7 mouse cellular contexts compared by ENCODE assay signal in genomic region chr11:59525237-59525636, GRCm38 (mm10). TPM values are rescaled to one million over a fixed set of nuclear protein-coding genes. Genes with fewer than 3 reads are reported as not detected.
DNase-seq lines count a peak whose midpoint lies in the region; ATAC-seq lines count a peak whose summit lies in the region.

No protein-coding gene starts in this region.

- intact Hi-C loops in heart, postnatal 10 days (cut with DNase I): loop anchor here (1.0 to 10.0 kb wide), 3 partner anchors 44 to 220 kb away; no protein-coding TSS in a partner anchor

- ATAC-seq in megakaryocyte progenitor cell, adult 5-6 weeks (replicated peaks; ENCODE audit: poor library complexity): peak; percentile 92

- peak; percentile 94 for DNase-seq in ES-CJ7 (ENCODE audit: low read depth, low spot score)
- peak; percentile 74 to 92 for DNase-seq in adrenal gland, adult (ENCODE audit: inconsistent age in 2 of 2, low spot score in 1 of 2)
- DNase-seq in embryo, embryonic 10 days (ENCODE audit: low spot score): peak; percentile 86
- DNase-seq in heart, postnatal 10 days: peak; percentile 84 to 89
- peak; percentile 88 to 89 for DNase-seq in layer of hippocampus, postnatal 10 days (ENCODE audit: low spot score in 2 of 2)
- peak; percentile 22 for DNase-seq in spleen, adult 12 weeks (ENCODE audit: low spot score)

RNA-seq across cellular contexts. Expression of gene Zkscan17, which starts 1.3 kb away (rescaled TPM):
- total RNA-seq in heart, postnatal 10 days (2021): 10 to 100 TPM; 21.9 to 25.1 TPM
- total RNA-seq in layer of hippocampus, postnatal 10 days (2021): 10 to 100 TPM; 13.1 to 15.1 TPM
- 15.6 and 15.7 TPM in 2 replicates for total RNA-seq in megakaryocyte progenitor cell, adult 5-6 weeks (2015)
- 12.7 and 13.7 TPM in 2 replicates for total RNA-seq in megakaryocyte progenitor cell, adult 5-6 weeks (2017)

RNA-seq across cellular contexts. Expression of gene Nlrp3, which starts 16.1 kb away (rescaled TPM):
- under 1 TPM; 0.19 to 0.64 TPM for total RNA-seq in heart, postnatal 10 days (2021)
- 1 to 10 TPM; 1.0 TPM for total RNA-seq in layer of hippocampus, postnatal 10 days (2021)
- total RNA-seq in megakaryocyte progenitor cell, adult 5-6 weeks (2015): 3.0 and 6.9 TPM in 2 replicates
- total RNA-seq in megakaryocyte progenitor cell, adult 5-6 weeks (2017): 5.5 and 8.5 TPM in 2 replicates

RNA-seq across cellular contexts. Expression of gene Olfr222, which starts 50.8 kb away (rescaled TPM):
- not detected for total RNA-seq in heart, postnatal 10 days (2021)
- total RNA-seq in layer of hippocampus, postnatal 10 days (2021): not detected
- total RNA-seq in megakaryocyte progenitor cell, adult 5-6 weeks (2015): not detected in 2 replicates
- total RNA-seq in megakaryocyte progenitor cell, adult 5-6 weeks (2017): not detected in 2 replicates

RNA-seq across cellular contexts. Expression of gene Zfp867, which starts 53.0 kb away (rescaled TPM):
- 1 to 10 TPM; 6.0 to 6.5 TPM for total RNA-seq in heart, postnatal 10 days (2021)
- 1 to 10 TPM; 4.2 to 5.0 TPM for total RNA-seq in layer of hippocampus, postnatal 10 days (2021)
- 1.8 and 1.9 TPM in 2 replicates for total RNA-seq in megakaryocyte progenitor cell, adult 5-6 weeks (2015)
- 0.58 and 2.7 TPM in 2 replicates for total RNA-seq in megakaryocyte progenitor cell, adult 5-6 weeks (2017)

Comparison
In these comparisons a context has a peak if more than half of its experiments do, and no peak if none do; other contexts are left out.
1. Peak in every context shown above with its lines: DNase-seq and ATAC-seq.
2. DNase-seq: peak in every context shown above with its lines; median percentile 94 in ES-CJ7; 88 in layer of hippocampus, postnatal 10 days; 86 in heart, postnatal 10 days; 86 in embryo, embryonic 10 days; 83 in adrenal gland, adult; 22 in spleen, adult 12 weeks.